Mouse (Mus musculus) cortical plate, adult 2 months (tissue): ENCODE data around the gene Tmcc2.

Source experiments
- CTCF ChIP-seq: fragments of 200-500 bp; IDR thresholded peaks from 2 replicates; pipeline ENCODE4 v1.5.1; 2011; ENCODE audit warnings: mild to moderate bottlenecking, control low read depth, low read length; ENCODE audit not compliant: insufficient read depth; ENCODE audit errors: extremely low read depth
- POLR2A ChIP-seq: fragments of 200-500 bp; IDR thresholded peaks from 2 replicates; pipeline ENCODE4 v1.6.1; 2011; ENCODE audit warnings: mild to moderate bottlenecking, low read length, control low read depth; ENCODE audit not compliant: insufficient read depth; ENCODE audit errors: extremely low read depth

DNA sequence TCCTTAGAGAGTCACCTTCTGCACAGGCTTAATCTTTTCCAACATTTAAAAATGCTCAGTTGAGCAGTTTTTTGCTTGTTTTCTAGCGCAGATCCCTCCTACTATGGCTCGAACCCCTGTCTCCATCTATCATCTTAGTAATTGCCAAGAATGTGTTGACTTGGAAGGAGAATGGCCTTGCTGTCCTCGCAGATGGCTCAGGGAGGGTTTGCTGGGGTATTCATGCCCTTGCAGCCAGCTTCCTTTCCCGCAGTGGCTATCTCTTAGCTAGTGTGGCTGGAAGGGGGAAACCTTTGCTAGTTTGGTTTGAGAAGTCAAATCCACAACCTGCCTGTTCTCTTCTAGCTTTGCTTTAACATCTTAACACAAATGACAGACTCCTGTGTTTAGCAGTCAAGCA lies 5.4 kb downstream of the Tmcc2 start:
- TF ChIP-seq POLR2A (no peak), CTCF (no peak)
